Mouse (Mus musculus) erythroid progenitor cell, adult 5-6 weeks (primary cell): ENCODE data around the gene Txnrd3. TPM values are rescaled to one million over a fixed set of nuclear protein-coding genes. Genes with fewer than 3 reads are reported as not detected.
A peak's percentile ranks its signal among the peaks of the same experiment; 100 is the strongest.

Source experiments
- ATAC-seq: replicated peaks from 2 replicates; pipeline ENCODE4 v1.8.0; 2016; ENCODE audit warnings: moderate number of reproducible peaks, mild to moderate bottlenecking, moderate TSS enrichment, inconsistent platforms; ENCODE audit not compliant: poor library complexity, low FRiP score, severe bottlenecking
- total RNA-seq, 2 experiments: library from RNA; stranded (forward) in 1 of 2; stranded (reverse) in 1 of 2; fragments of 150-400 nt in 1 of 2; fragments of 186-747, 209-891 nt in 1 of 2; gene quantifications; 2 replicates each; pipeline versions ENCODE4 v1.2.3 to v1.2.4; 2015 to 2017; ENCODE audit warnings: low replicate concordance in 2 of 2

Gene Txnrd3
- total RNA-seq, 2 experiments from 2014 or later, result 1.3 TPM; not detected in 1

- no peak for ATAC-seq
These were observed 6.1 kb downstream of the Txnrd3 start for GRCm38 (mm10) chr6:89649897-89650296.

- no peak for ATAC-seq
These were observed 8.0 kb downstream of the Txnrd3 start for GRCm38 (mm10) chr6:89651770-89652169.

GRCm38 (mm10) chr6:89655011-89655410 is 11.2 kb downstream of the Txnrd3 start:
- no peak for ATAC-seq

- no peak for ATAC-seq
These were observed 14.6 kb downstream of the Txnrd3 start for GRCm38 (mm10) chr6:89658342-89658741.

GRCm38 (mm10) chr6:89658931-89659330 is 15.1 kb downstream of the Txnrd3 start:
- ATAC-seq, result no peak

- ATAC-seq, result no peak
These were observed 16.1 kb downstream of the Txnrd3 start for GRCm38 (mm10) chr6:89659692-89660423.

- no peak for ATAC-seq
These were observed 16.7 kb downstream of the Txnrd3 start for GRCm38 (mm10) chr6:89660490-89660889.

GRCm38 (mm10) chr6:89662521-89662920 is 18.7 kb downstream of the Txnrd3 start:
- ATAC-seq, result no peak

GRCm38 (mm10) chr6:89665155-89665554 is 21.4 kb downstream of the Txnrd3 start:
- ATAC-seq, result no peak

- ATAC-seq, result no peak
These were observed 21.9 kb downstream of the Txnrd3 start for GRCm38 (mm10) chr6:89665667-89666066.

GRCm38 (mm10) chr6:89666976-89667375 is 23.2 kb downstream of the Txnrd3 start:
- no peak for ATAC-seq

- no peak for ATAC-seq
These were observed 25.8 kb downstream of the Txnrd3 start for GRCm38 (mm10) chr6:89669556-89669955.

GRCm38 (mm10) chr6:89671431-89671830 is 27.6 kb downstream of the Txnrd3 start:
- no peak for ATAC-seq

- no peak for ATAC-seq
These were observed 28.9 kb downstream of the Txnrd3 start for GRCm38 (mm10) chr6:89672641-89673040.

GRCm38 (mm10) chr6:89673135-89673780 is 29.5 kb downstream of the Txnrd3 start:
- ATAC-seq, result no peak

GRCm38 (mm10) chr6:89678522-89678921 is 34.7 kb downstream of the Txnrd3 start:
- ATAC-seq, result no peak

- ATAC-seq, result peak; percentile 68; the same call in 1 of the 2 replicates
These were observed 35.6 kb downstream of the Txnrd3 start for GRCm38 (mm10) chr6:89679291-89679835.

- peak; percentile 59; the same call in 1 of the 2 replicates for ATAC-seq
These were observed 36.4 kb downstream of the Txnrd3 start for GRCm38 (mm10) chr6:89680155-89680554.

GRCm38 (mm10) chr6:89684231-89684630 is 40.4 kb downstream of the Txnrd3 start:
- no peak for ATAC-seq

- ATAC-seq, result no peak
These were observed 43.3 kb downstream of the Txnrd3 start for GRCm38 (mm10) chr6:89687100-89687499.

GRCm38 (mm10) chr6:89706624-89707023 is 62.8 kb downstream of the Txnrd3 start:
- ATAC-seq, result no peak
